Mouse (Mus musculus): Measurements from ENCODE around the gene Gdpd3. TPM values are rescaled to one million over a fixed set of nuclear protein-coding genes. Genes with fewer than 3 reads are reported as not detected.

Gene Gdpd3
- total RNA-seq (2023), result 10 to 100 TPM; 22.0 to 22.2 TPM

DNA sequence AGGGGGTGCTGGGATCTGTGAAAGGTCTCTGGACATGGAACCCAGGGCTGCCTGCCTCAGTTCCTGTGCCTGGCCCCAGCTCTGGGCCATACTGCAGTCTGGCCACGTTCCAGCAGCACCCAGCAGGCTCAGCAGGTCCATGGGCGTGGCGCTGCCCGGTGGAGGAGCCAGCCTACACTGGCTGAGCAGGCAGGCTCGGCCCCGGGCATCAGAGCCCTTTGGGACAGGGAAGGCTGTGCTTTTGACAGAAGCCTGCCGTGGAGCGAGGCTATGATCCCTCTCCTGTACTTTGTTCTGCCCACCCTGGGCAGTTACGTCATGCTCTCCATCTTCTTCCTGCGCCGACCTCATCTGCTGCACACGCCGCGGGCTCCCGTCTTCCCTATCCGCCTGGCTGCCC lies at the start of gene Gdpd3:
Gene Gdpd3 (plus strand): TSS at position 134 of the 400 bp plus-strand sequence.

DNA sequence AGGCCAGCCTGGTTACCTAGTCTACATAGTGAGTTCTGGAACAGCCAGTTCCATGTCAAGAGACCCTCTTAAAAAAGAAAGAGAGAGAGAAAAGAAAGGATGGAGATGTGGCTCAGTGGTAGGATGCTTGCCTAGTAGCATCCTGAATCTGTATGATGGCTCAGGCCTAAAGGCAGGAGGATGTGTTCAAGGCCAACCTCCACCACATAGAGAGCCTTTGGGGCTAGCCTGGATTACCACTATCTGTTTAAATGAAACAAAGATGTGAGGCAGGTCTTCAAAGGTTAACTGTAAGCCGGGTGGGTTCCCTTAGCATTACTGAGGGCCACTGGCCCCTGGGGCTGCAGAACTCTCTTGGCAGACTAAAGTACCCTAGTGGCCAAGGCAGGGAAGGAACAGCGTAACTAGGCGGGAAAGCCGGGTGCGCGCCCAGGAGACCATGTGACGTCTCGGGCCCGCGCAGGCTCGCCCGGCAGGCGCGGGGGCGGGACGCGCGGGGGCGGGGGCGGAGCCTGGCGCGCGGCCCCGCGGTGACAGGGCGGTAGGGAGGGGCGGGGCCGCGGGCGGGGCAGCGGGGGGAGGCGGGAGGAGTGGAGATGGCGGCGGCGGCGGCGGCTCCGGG lies 7.0 kb upstream of the Gdpd3 start, which contains the start of gene Mapk3:
Gene Mapk3 (plus strand): TSS at position 552 of the 622 bp plus-strand sequence.

GRCm38 (mm10) chr7:126776598-126777057 lies 10.5 kb downstream of the Gdpd3 start, which contains the start of gene Ypel3:
Gene Ypel3, plus strand, starts transcription at chr7:126776955.

DNA sequence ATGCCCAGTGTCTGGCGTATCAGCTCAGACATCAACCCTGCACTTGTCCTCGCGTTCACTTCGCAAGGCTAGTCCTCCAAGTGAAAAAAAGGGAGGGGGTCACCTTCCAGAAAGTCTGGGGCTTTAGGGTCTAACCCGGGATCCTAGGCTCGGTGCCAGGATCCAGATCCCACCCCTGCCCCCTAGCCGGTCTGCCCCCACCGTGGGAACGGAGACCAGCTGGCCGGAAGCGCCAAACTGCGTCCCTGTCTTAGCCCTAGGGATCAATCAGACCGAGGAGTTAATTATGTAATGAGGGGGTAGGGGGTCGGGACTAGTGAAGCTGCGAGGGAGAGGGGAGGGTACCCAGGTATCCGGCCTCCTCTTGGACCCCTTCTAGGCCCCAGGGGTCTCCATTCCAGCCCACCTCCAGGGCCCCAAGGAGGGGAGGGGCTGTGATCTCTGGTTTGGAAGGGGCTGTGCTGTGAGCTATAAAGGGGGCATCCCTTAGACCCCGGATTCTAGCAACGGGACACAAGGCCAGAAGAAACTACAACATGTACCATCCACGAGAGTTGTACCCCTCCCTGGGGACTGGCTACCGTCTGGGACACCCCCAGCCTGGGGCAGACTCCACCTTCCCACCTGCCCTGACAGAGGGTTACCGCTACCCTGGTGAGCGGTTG lies 15.0 kb downstream of the Gdpd3 start, which contains the start of gene Tbx6:
Gene Tbx6 (plus strand): TSS at position 513 of the 665 bp plus-strand sequence.

DNA sequence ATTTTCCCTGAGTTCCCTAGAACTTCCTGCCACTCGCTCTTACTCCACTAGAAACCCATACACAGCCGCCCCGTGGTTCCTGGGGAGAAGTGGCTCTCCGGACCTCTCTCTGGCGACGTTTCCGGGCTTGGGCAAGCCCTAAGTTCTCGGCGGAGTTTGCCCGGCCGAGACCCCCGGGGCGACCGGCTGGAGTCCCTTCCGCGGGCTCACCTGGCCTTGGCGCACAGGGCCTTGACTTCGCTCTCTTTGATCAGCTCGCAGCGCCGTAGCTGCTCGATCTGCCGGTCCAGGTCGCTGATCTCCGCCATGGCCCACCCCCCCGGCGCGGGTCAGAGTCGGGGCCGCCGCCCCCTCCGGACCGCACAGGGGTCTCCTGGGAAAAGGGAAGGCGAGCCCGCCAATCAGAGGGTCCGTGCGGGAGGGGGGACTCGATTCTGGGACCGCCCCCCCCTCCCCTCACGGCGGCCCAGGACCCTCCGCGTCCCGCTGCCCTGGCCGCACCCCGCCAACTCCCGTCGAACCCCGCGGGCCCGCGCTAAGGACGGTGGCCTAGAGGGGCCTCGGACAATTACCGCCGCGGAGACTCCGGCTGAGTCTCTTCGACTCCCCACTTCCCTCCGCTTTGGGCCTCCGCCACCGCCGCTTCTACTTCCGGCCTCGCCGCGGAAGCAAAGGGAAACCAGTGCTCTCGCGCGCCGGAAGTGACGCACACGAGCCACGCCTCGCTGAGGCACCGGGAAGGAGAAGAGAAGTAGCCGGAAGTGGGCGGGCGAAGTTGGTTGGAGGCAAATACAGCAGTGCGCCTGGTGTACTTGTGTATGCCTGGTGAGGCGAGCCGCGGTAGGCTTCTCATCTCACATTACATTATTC lies 26.0 kb downstream of the Gdpd3 start, which contains the start of gene Ppp4c:
Gene Ppp4c (minus strand): TSS at position 646 of the 870 bp plus-strand sequence.

GRCm38 (mm10) chr7:126797411-126798126 lies 31.4 kb downstream of the Gdpd3 start, which contains the start of gene Fam57b:
Gene Fam57b, plus strand, starts transcription at chr7:126797668.

Other genes with a start within 250 kb of the Gdpd3 start
- gene Eif3c, start 199.9 kb upstream of the Gdpd3 start, total RNA-seq (2023), result 100 to 1,000 TPM; 123 to 127 TPM
- gene Apobr, start 181.4 kb upstream of the Gdpd3 start, total RNA-seq (2023), result 100 to 1,000 TPM; 108 to 125 TPM
- 100 to 1,000 TPM; 241 to 250 TPM for gene Cln3, start 180.5 kb upstream of the Gdpd3 start, total RNA-seq (2023)
- gene Il27, start 171.4 kb upstream of the Gdpd3 start, total RNA-seq (2023), result 10 to 100 TPM; 10.8 to 13.3 TPM
- 10 to 100 TPM; 83.7 to 95.7 TPM for gene Nupr1, start 135.5 kb upstream of the Gdpd3 start, total RNA-seq (2023)
- 10 to 100 TPM; 31.8 to 41.5 TPM for gene Sgf29, start 117.0 kb upstream of the Gdpd3 start, total RNA-seq (2023)
- gene Sult1a1, start 89.9 kb upstream of the Gdpd3 start, total RNA-seq (2023), result 1 to 10 TPM; 5.7 to 6.0 TPM
- gene Bola2, start 70.9 kb upstream of the Gdpd3 start, total RNA-seq (2023), result 100 to 1,000 TPM; 104 to 129 TPM
- 10 to 100 TPM; 12.0 to 12.3 TPM for gene Slx1b, start 70.5 kb upstream of the Gdpd3 start, total RNA-seq (2023)
- gene Coro1a, start 58.5 kb upstream of the Gdpd3 start, total RNA-seq (2023), result 1,000 to 10,000 TPM; 1,489 to 1,521 TPM
- 100 to 1,000 TPM; 148 to 156 TPM for gene Mapk3, start 6.7 kb upstream of the Gdpd3 start, total RNA-seq (2023)
- 100 to 1,000 TPM; 256 to 258 TPM for gene Ypel3, start 10.6 kb downstream of the Gdpd3 start, total RNA-seq (2023)
- 1 to 10 TPM; 6.9 to 8.2 TPM for gene Tbx6, start 15.1 kb downstream of the Gdpd3 start, total RNA-seq (2023)
- gene Ppp4c, start 26.2 kb downstream of the Gdpd3 start, total RNA-seq (2023), result 100 to 1,000 TPM; 218 to 242 TPM
- not detected for gene Fam57b, start 31.3 kb downstream of the Gdpd3 start, total RNA-seq (2023)
- not detected for gene 4930451I11Rik, start 65.3 kb downstream of the Gdpd3 start, total RNA-seq (2023)
- not detected for gene Doc2a, start 81.1 kb downstream of the Gdpd3 start, total RNA-seq (2023)
- 10 to 100 TPM in 1 of 2 experiments, 1 to 10 TPM in 1; 5.0 to 14.0 TPM for gene Hirip3, start 95.6 kb downstream of the Gdpd3 start, total RNA-seq (2023)
- gene Ino80e, start 96.0 kb downstream of the Gdpd3 start, total RNA-seq (2023), result 10 to 100 TPM; 52.2 to 66.3 TPM
- 10 to 100 TPM; 71.6 to 71.9 TPM for gene Taok2, start 118.4 kb downstream of the Gdpd3 start, total RNA-seq (2023)
- 10 to 100 TPM; 63.5 to 71.0 TPM for gene Tmem219, start 156.6 kb downstream of the Gdpd3 start, total RNA-seq (2023)
- gene Kctd13, start 162.5 kb downstream of the Gdpd3 start, total RNA-seq (2023), result 10 to 100 TPM; 31.5 to 32.7 TPM
- not detected for gene Asphd1, start 183.2 kb downstream of the Gdpd3 start, total RNA-seq (2023)
- 1 to 10 TPM; 2.2 to 4.1 TPM for gene Sez6l2, start 184.2 kb downstream of the Gdpd3 start, total RNA-seq (2023)
- 10 to 100 TPM; 84.1 to 92.1 TPM for gene Cdipt, start 209.6 kb downstream of the Gdpd3 start, total RNA-seq (2023)
- 1 to 10 TPM; 3.5 to 3.7 TPM for gene Cdiptos, start 209.8 kb downstream of the Gdpd3 start, total RNA-seq (2023)
- 100 to 1,000 TPM; 116 to 123 TPM for gene Mvp, start 248.3 kb downstream of the Gdpd3 start, total RNA-seq (2023)

Measured in monocyte, adult 59 days (primary cell).